22 mouse cellular contexts compared by ENCODE assay signal in genomic region chr11:82022504-82023056, GRCm38 (mm10). TPM values are rescaled to one million over a fixed set of nuclear protein-coding genes. Genes with fewer than 3 reads are reported as not detected.
"Had no signal": no experiment of that assay in that cellular context is flagged by ENCODE, and none has a peak within 500 bp of the region (broad histone marks: within the 10 kb centered on the region; RNA-seq: fewer than 3 reads in every experiment).

No protein-coding gene starts in this region.

- DNase-seq: kidney, adult 2 months; kidney, postnatal 25 days; lung, embryonic 14.5 days; midbrain, embryonic 14.5 days; retina, postnatal 1 day; right cerebral cortex, postnatal 4 days; spleen, adult 18-20 months; thymus, postnatal 36 days had no signal

- ATAC-seq: intestine, embryonic 16.5 days had no signal

- H3K27ac ChIP-seq: left cerebral cortex, adult 2 months; limb, embryonic 10.5 days; liver, embryonic 15.5 days; midbrain, embryonic 10.5 days; neural tube, embryonic 12.5 days had no signal

- H3K4me3 ChIP-seq: left cerebral cortex, adult 2 months; limb, embryonic 10.5 days; liver, embryonic 15.5 days; midbrain, embryonic 10.5 days; neural tube, embryonic 12.5 days had no signal

- H3K4me1 ChIP-seq: limb, embryonic 10.5 days; liver, embryonic 15.5 days; midbrain, embryonic 10.5 days; neural tube, embryonic 12.5 days had no signal

RNA-seq across cellular contexts. Expression of gene Ccl2, which starts 12.8 kb away (rescaled TPM):
- total RNA-seq: layer of hippocampus, postnatal 25 days; left cerebral cortex, adult 2 months; left cerebral cortex, postnatal 14 days had no signal
- polyA plus RNA-seq: limb, embryonic 10.5 days had no signal

RNA-seq across cellular contexts. Expression of gene Gm17268, which starts 15.8 kb away (rescaled TPM):
- total RNA-seq: layer of hippocampus, postnatal 25 days; left cerebral cortex, adult 2 months; left cerebral cortex, postnatal 14 days; neutrophil, adult 5-6 weeks had no signal
- polyA plus RNA-seq: intestine, embryonic 16.5 days; kidney, adult 2 months; kidney, embryonic 16.5 days; limb, embryonic 10.5 days; limb, embryonic 14.5 days; liver, embryonic 11.5 days; liver, embryonic 15.5 days; lung, embryonic 14.5 days; midbrain, embryonic 10.5 days; midbrain, embryonic 14.5 days; neural tube, embryonic 12.5 days; stomach, embryonic 14.5 days; thymus, postnatal 0 days had no signal

RNA-seq across cellular contexts. Expression of gene Ccl7, which starts 22.9 kb away (rescaled TPM):
- total RNA-seq: layer of hippocampus, postnatal 25 days; left cerebral cortex, adult 2 months; neutrophil, adult 5-6 weeks had no signal
- polyA plus RNA-seq: limb, embryonic 10.5 days had no signal

RNA-seq across cellular contexts. Expression of gene Ccl11, which starts 35.0 kb away (rescaled TPM):
- total RNA-seq: neutrophil, adult 5-6 weeks had no signal
- polyA plus RNA-seq: limb, embryonic 10.5 days; liver, embryonic 11.5 days; midbrain, embryonic 10.5 days; midbrain, embryonic 14.5 days had no signal

RNA-seq across cellular contexts. Expression of gene Asic2, which starts 54.3 kb away (rescaled TPM):
- total RNA-seq: neutrophil, adult 5-6 weeks had no signal
- polyA plus RNA-seq: thymus, postnatal 0 days had no signal
